Mouse (Mus musculus) thymus, adult 18-20 months (tissue): Measurements from ENCODE around the gene H1fnt.

Experiments used
- DNase-seq, 2 experiments: peaks; one replicate each; pipeline ENCODE4 v3.0.0; 2022; ENCODE audit warnings: mixed read lengths in 2 of 2

Gene H1fnt

GRCm38 (mm10) chr15:98257193-98257592 is at the start of gene H1fnt:
H1fnt (minus strand) TSS chr15:98257293.
- no peak for DNase-seq

- no peak for DNase-seq
Observed at GRCm38 (mm10) chr15:98295628-98296551, 38.8 kb upstream of the H1fnt start, which contains the start of gene Zfp641. Zfp641 (minus strand) TSS chr15:98296161.

GRCm38 (mm10) chr15:98293651-98294050 is 36.6 kb upstream of the H1fnt start:
- DNase-seq = no peak

GRCm38 (mm10) chr15:98288566-98288965 is 31.5 kb upstream of the H1fnt start:
- DNase-seq = no peak

GRCm38 (mm10) chr15:98286418-98286817 is 29.3 kb upstream of the H1fnt start:
- DNase-seq = no peak

GRCm38 (mm10) chr15:98257776-98258175 is 683 bp upstream of the H1fnt start:
- DNase-seq = no peak

- no peak for DNase-seq
Observed at GRCm38 (mm10) chr15:98256271-98256670, 822 bp downstream of the H1fnt start.

- DNase-seq = no peak
Observed at GRCm38 (mm10) chr15:98235442-98235841, 21.7 kb downstream of the H1fnt start.

GRCm38 (mm10) chr15:98234350-98234749 is 22.7 kb downstream of the H1fnt start, which contains the start of gene Olfr286:
Olfr286 (minus strand) TSS chr15:98234450.
- DNase-seq = no peak

- no peak for DNase-seq
Observed at GRCm38 (mm10) chr15:98226096-98226495, 31.0 kb downstream of the H1fnt start.

GRCm38 (mm10) chr15:98225610-98226009 is 31.5 kb downstream of the H1fnt start:
- DNase-seq = no peak

GRCm38 (mm10) chr15:98222377-98222776 is 34.7 kb downstream of the H1fnt start:
- no peak for DNase-seq

GRCm38 (mm10) chr15:98220877-98221276 is 36.2 kb downstream of the H1fnt start, which contains the start of the genes Gm44579 and Olfr287:
Gm44579 (minus strand) TSS chr15:98220977.
Olfr287 (minus strand) TSS chr15:98221056.
- no peak for DNase-seq

GRCm38 (mm10) chr15:98214130-98214529 is 43.0 kb downstream of the H1fnt start:
- DNase-seq = no peak

GRCm38 (mm10) chr15:98213336-98213870 is 43.7 kb downstream of the H1fnt start:
- DNase-seq = no peak

- no peak for DNase-seq
Observed at GRCm38 (mm10) chr15:98209676-98210075, 47.4 kb downstream of the H1fnt start.
